In the genomic region with DNA sequence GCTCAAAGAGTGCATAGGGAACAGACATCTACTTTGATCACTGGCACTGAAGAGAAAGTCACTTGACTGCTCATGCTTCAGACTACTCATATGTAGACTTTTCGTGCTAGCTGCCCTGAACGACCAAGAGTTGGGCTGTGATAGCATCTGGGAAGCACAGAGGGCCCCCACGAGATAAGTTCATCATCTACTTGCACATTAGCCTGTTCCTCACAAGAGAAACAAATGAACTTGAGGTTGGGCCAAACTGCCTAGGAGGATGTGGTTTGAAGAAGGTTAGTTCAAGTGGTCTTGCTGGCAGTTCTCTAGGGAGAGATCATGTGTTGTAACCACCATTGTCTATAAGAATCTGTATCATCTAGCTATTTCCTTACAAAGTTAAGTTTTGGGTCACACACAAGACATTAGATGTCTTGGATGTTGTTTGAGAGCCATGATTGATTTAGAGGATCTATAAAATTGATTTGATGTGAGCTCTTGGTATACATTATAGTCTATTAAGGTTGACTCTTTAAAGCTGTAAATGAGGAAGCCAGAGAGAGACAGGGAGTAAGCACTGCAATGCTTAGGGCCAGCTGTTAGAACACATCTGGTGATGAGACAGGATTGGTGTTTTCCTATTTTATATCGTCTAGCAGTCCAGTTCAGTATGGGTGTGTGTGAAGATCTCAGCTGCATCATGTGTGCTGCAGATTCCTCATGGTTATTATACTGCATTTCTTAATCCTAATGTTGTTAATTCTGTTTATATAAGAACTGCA, we compare ENCODE assay signal across 18 mouse cellular contexts. TPM values are rescaled to one million over a fixed set of nuclear protein-coding genes. Genes with fewer than 3 reads are reported as not detected.
DNase-seq lines count a peak whose midpoint lies in the region; ATAC-seq lines count a peak whose summit lies in the region.
"Had no signal": no experiment of that assay in that cellular context is flagged by ENCODE, and none has a peak within 500 bp of the region (broad histone marks: within the 10 kb centered on the region; RNA-seq: fewer than 3 reads in every experiment).

No protein-coding gene starts in this region.

- DNase-seq in spleen, postnatal 36 days (ENCODE audit: low spot score in 2 of 2), result peak; percentile 46 to 55
- DNase-seq in spleen, postnatal 4 days (ENCODE audit: low spot score in 2 of 2), result no peak
- peak; percentile 2 for DNase-seq in skeletal muscle tissue, adult 2 months (ENCODE audit: low read depth, low spot score)
- no peak for DNase-seq in kidney, postnatal 4 days
- no peak for DNase-seq in adrenal gland, postnatal 14 days
- DNase-seq: adrenal gland, postnatal 36 days; cerebellum, adult 8-10 months; gastrocnemius, postnatal 25 days; heart, postnatal 14 days; kidney, adult 11 months; lung, postnatal 36 days; midbrain, embryonic 14.5 days had no signal

- ATAC-seq in CD4-positive, CD25-positive, alpha-beta regulatory T cell, adult 4 months, result peak; percentile 51
- peak; percentile 94 for ATAC-seq in common myeloid progenitor, adult 5-6 weeks (replicated peaks; ENCODE audit: low read depth, poor library complexity, severe bottlenecking)

RNA-seq across cellular contexts. Expression of a gene that starts 8.0 kb away (rescaled TPM):
- polyA plus RNA-seq in CD4-positive, CD25-positive, alpha-beta regulatory T cell, adult 4 months (2017; shearing (Covaris generic)), result 1 to 10 TPM in 1 of 2 experiments, not detected in 1; 1.8 TPM
- total RNA-seq in common myeloid progenitor, adult 5-6 weeks (2017), result not detected in 2 replicates
- not detected in 2 replicates for total RNA-seq in adrenal gland, postnatal 14 days (2021)
- total RNA-seq: adrenal gland, postnatal 36 days; heart, postnatal 14 days had no signal
- polyA plus RNA-seq: heart, embryonic 10.5 days; kidney, postnatal 0 days; limb, embryonic 11.5 days; liver, embryonic 15.5 days had no signal

Comparison
In these comparisons a context has a peak if more than half of its experiments do, and no peak if none do; other contexts are left out.
1. DNase-seq: peak in spleen, postnatal 36 days (2 of 2) and skeletal muscle tissue, adult 2 months (single experiment); none in spleen, postnatal 4 days (0 of 2), kidney, postnatal 4 days (0 of 2) and adrenal gland, postnatal 14 days (single experiment).